Mouse (Mus musculus) liver, adult 2 months (tissue): ENCODE data around the gene Sost. TPM values are rescaled to one million over a fixed set of nuclear protein-coding genes. Genes with fewer than 3 reads are reported as not detected.

Experiments
- DNase-seq: peaks from one replicate; pipeline ENCODE4 v3.0.0-alpha.2; 2011; ENCODE audit warnings: low read depth, low spot score; ENCODE audit errors: extremely low read depth
- H3K27ac ChIP-seq: fragments of 200-500 bp; replicated peaks from 2 replicates; pipeline ENCODE4 v1.5.1; 2012; ENCODE audit warnings: low read depth, mild to moderate bottlenecking, control low read depth, inconsistent platforms, low read length; ENCODE audit not compliant: insufficient read depth
- H3K27me3 ChIP-seq: fragments of 200-500 bp; 2 replicates; pipeline ENCODE4 v1.6.1; 2012; ENCODE audit warnings: mild to moderate bottlenecking, moderate library complexity, low read length, inconsistent platforms; ENCODE audit not compliant: control insufficient read depth, insufficient read depth
- H3K36me3 ChIP-seq: fragments of 200-500 bp; 2 replicates; pipeline ENCODE4 v1.6.1; 2012; ENCODE audit warnings: low read length, inconsistent platforms; ENCODE audit not compliant: control insufficient read depth, insufficient read depth
- H3K4me1 ChIP-seq: fragments of 200-500 bp; 2 replicates; pipeline ENCODE4 v1.6.1; 2011; ENCODE audit warnings: low read length; ENCODE audit not compliant: control insufficient read depth, insufficient read depth
- H3K4me3 ChIP-seq: fragments of 200-500 bp; 2 replicates; pipeline ENCODE4 v1.5.1; 2011; ENCODE audit warnings: low read depth, mild to moderate bottlenecking, control low read depth, low read length, moderate library complexity; ENCODE audit not compliant: insufficient read depth
- H3K79me2 ChIP-seq: fragments of 200-500 bp; 2 replicates; pipeline ENCODE4 v1.6.1; 2012; ENCODE audit warnings: inconsistent platforms, mild to moderate bottlenecking, low read length, moderate library complexity; ENCODE audit not compliant: control insufficient read depth, insufficient read depth
- H3K9ac ChIP-seq: fragments of 200-500 bp; 2 replicates; pipeline ENCODE4 v1.6.1; 2012; ENCODE audit warnings: low read depth, mild to moderate bottlenecking, control low read depth, inconsistent platforms, low read length
- CTCF ChIP-seq: fragments of 200-500 bp; IDR thresholded peaks from 2 replicates; pipeline ENCODE4 v1.5.1; 2011; ENCODE audit warnings: low read depth, low read length, control low read depth
- POLR2A ChIP-seq: fragments of 200-500 bp; IDR thresholded peaks from 2 replicates; pipeline ENCODE4 v1.6.1; 2011; ENCODE audit warnings: low read length, control low read depth; ENCODE audit not compliant: insufficient read depth; ENCODE audit errors: extremely low read depth
- WGBS: fragments of 180-500 bp; shearing (Covaris S2); methylation state at CpG from one replicate; pipeline ENCODE4 v1.1.7; 2018; 5-methylcytosine and 5-hydroxymethylcytosine counted together
- polyA plus RNA-seq: library from polyadenylated mRNA; depleted of rRNA; stranded (reverse); fragments of >200 nt; gene quantifications from 2 replicates; pipeline ENCODE4 v1.2.3, GENCODE M21; 2012
- total RNA-seq: library from RNA; depleted of rRNA; stranded (reverse); fragments of >200 nt; gene quantifications from 2 replicates; pipeline ENCODE4 v1.2.3, GENCODE M21; 2014

Sost gene
- total and polyA plus RNA-seq, 2 experiments = 0.10 TPM; not detected in 1

DNA sequence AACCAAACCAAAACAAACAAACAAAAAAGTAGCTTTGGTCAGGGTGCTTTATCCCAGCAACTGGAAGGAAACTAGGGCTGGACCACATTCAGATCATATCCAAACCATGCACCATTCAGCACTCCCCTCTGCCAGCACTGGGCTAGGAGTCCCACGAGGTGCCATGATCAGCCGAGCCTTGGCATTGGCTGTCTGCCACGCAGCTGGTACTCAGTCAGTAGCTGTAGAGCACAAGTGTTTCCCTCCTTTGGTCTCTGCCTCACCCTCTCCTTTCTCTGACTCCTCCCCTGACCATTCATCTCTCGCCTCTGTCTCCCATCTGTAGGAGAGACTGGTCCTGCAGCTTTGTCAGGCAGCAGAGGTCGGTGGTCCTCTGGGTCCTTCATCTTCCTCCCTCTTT lies 9.3 kb downstream of the Sost start:
- Histone ChIP-seq H3K9ac (no peak overlapping the region), H3K27ac (no peak overlapping the region), H3K27me3 (0 out of 2 replicates have a peak, but pooled peaks cover 3% of the 10 kb centered on the region), H3K4me3 (no peak overlapping the region), H3K79me2 (no peaks in the 10 kb centered on the region), H3K36me3 (no peaks in the 10 kb centered on the region), H3K4me1 (no peaks in the 10 kb centered on the region; the same call in 1 of the 2 replicates)
- WGBS = 68% methylated on average over 5 of the region's 5 CpGs
- TF ChIP-seq POLR2A (no peak), CTCF (no peak)
- no peak for DNase-seq

- Histone ChIP-seq H3K36me3 (no peaks in the 10 kb centered on the region), H3K27me3 (no peaks in the 10 kb centered on the region), H3K27ac (peak overlapping the region; percentile 66), H3K4me3 (no peak overlapping the region), H3K9ac (no peak overlapping the region), H3K79me2 (no peaks in the 10 kb centered on the region), H3K4me1 (no peaks in the 10 kb centered on the region; the same call in 1 of the 2 replicates)
- WGBS = 38% methylated on average over 4 of the region's 4 CpGs
- no peak for TF ChIP-seq CTCF
- TF ChIP-seq POLR2A = no peak
- DNase-seq = no peak
Observed at GRCm38 (mm10) chr11:101953441-101953840, 13.4 kb downstream of the Sost start.

- Histone ChIP-seq H3K27me3 (no peaks in the 10 kb centered on the region), H3K27ac (peak overlapping the region; percentile 66), H3K4me3 (no peak overlapping the region), H3K79me2 (no peaks in the 10 kb centered on the region), H3K4me1 (no peaks in the 10 kb centered on the region; the same call in 1 of the 2 replicates), H3K9ac (no peak overlapping the region), H3K36me3 (no peaks in the 10 kb centered on the region)
- no peak for TF ChIP-seq POLR2A
- TF ChIP-seq CTCF = no peak
- peak; percentile 29 for DNase-seq
- WGBS = 31% methylated on average over 24 of the region's 24 CpGs
Observed at GRCm38 (mm10) chr11:101952541-101953341, 14.1 kb downstream of the Sost start.

DNA sequence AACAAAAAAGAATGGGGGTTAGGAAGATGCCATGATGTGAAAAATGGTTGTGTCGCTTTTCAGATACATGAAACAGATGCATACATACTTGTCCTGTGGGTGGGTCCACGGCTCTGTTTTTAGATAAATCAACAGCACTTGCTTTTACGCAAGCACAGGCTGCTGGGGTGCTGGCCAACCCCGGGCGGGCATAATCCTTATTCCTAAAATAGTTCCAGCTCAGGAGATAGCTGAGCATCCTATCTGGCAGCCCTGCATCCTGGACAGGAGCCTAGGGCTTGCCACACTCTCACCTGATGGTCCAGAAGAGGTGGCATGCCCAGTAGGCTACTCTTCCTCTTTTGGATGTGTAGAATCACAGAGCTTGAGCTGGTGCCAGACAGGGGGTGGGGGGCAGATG lies 16.8 kb downstream of the Sost start:
- TF ChIP-seq CTCF (no peak), POLR2A (no peak)
- Histone ChIP-seq H3K27ac (no peak overlapping the region), H3K4me1 (no peaks in the 10 kb centered on the region; the same call in 1 of the 2 replicates), H3K79me2 (no peaks in the 10 kb centered on the region), H3K36me3 (no peaks in the 10 kb centered on the region), H3K9ac (no peak overlapping the region), H3K4me3 (no peak overlapping the region), H3K27me3 (no peaks in the 10 kb centered on the region)
- no peak for DNase-seq
- WGBS = 65% methylated on average over 5 of the region's 5 CpGs

DNA sequence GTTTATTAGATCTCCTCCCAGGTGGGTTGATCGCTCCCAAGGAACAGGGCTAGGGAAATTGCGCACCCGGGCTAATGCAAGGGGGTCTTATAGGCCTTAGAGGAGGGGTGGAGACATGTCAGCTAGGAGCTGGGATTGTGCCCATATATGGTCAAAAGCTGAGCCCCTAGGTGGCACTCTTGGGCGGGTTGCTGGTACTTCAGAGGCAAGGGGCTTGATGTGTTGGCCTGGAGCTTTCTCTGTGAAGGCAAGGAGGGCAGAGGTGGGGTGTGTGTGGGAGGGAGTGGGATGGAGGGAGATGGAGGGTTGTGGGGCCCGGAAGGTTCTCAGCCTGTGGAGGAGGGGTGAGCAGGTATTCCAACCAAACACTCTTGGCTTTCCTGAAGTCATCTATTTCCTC lies 20.3 kb downstream of the Sost start:
- no peaks in the 10 kb centered on the region for H3K36me3 ChIP-seq
- no peak for DNase-seq
- H3K27ac ChIP-seq = no peak overlapping the region
- no peak overlapping the region for H3K9ac ChIP-seq
- TF ChIP-seq POLR2A (no peak), CTCF (no peak)
- no peaks in the 10 kb centered on the region for H3K27me3 ChIP-seq
- H3K4me1 ChIP-seq = no peaks in the 10 kb centered on the region
- H3K79me2 ChIP-seq = no peaks in the 10 kb centered on the region
- 55% methylated on average over 5 of the region's 5 CpGs for WGBS
- H3K4me3 ChIP-seq = no peak overlapping the region

DNA sequence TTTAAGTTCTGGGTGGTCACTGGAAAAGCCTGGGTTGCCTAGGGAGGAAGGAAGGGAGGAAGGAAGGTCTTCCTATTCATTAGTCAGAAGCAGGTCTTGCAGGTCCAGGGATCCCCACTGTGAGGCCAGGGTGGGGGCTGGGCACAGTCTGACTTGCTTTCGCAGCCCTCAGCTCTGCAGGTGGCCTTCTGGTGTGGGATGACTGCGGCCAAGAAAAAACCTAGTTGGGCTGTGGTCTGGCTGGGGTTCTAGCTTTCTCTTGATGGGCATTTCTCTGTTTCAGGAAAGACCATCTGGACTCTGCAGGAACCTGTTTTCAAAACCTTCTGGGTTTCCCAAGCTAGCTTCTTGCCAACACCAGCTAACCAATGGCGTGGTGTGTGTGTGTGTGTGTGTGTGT lies 23.8 kb downstream of the Sost start:
- no peak overlapping the region for H3K27ac ChIP-seq
- H3K4me1 ChIP-seq = no peaks in the 10 kb centered on the region
- WGBS = 60% methylated on average over 3 of the region's 3 CpGs
- no peaks in the 10 kb centered on the region for H3K79me2 ChIP-seq
- H3K36me3 ChIP-seq = no peaks in the 10 kb centered on the region
- H3K27me3 ChIP-seq = no peaks in the 10 kb centered on the region; the same call in 1 of the 2 replicates
- no peak for DNase-seq
- TF ChIP-seq CTCF = no peak
- no peak overlapping the region for H3K9ac ChIP-seq
- H3K4me3 ChIP-seq = no peak overlapping the region
